Mouse (Mus musculus) midbrain, embryonic 16.5 days (tissue): Measurements from ENCODE around the gene Dhx8. TPM values are rescaled to one million over a fixed set of nuclear protein-coding genes. Genes with fewer than 3 reads are reported as not detected.

ENCODE experiments used
- polyA plus RNA-seq: library from polyadenylated mRNA; unstranded; fragments of >200 nt; fragmentation: Nextera tagmentation; extraction: Ambion mirVana; gene quantifications from 2 replicates; pipeline ENCODE4 v1.2.1, GENCODE M21; 2015

The Dhx8 gene
- polyA plus RNA-seq, 1 experiment from 2014 or later, result 34.3 TPM

Other genes with a start within 250 kb of the Dhx8 start
- gene Brca1, start 181.0 kb upstream of the Dhx8 start, polyA plus RNA-seq, result 1.9 TPM in 2 replicates
- 98.4 and 108 TPM in 2 replicates for gene Nbr1, start 180.8 kb upstream of the Dhx8 start, polyA plus RNA-seq
- 2.2 and 3.2 TPM in 2 replicates for gene Tmem106a, start 150.7 kb upstream of the Dhx8 start, polyA plus RNA-seq
- not detected in 2 replicates for gene Gm11634, start 133.7 kb upstream of the Dhx8 start, polyA plus RNA-seq
- gene Rdm1, start 105.7 kb upstream of the Dhx8 start, polyA plus RNA-seq, result 10.6 and 10.7 TPM in 2 replicates
- gene Arl4d, start 67.4 kb upstream of the Dhx8 start, polyA plus RNA-seq, result 6.2 and 6.8 TPM in 2 replicates
- gene Etv4, start 52.5 kb downstream of the Dhx8 start, polyA plus RNA-seq, result 7.5 and 9.8 TPM in 2 replicates
- 0.80 and 0.89 TPM in 2 replicates for gene Meox1, start 161.5 kb downstream of the Dhx8 start, polyA plus RNA-seq
- 0.10 TPM in 1 of 2 replicates, not detected in the other for gene Sost, start 234.1 kb downstream of the Dhx8 start, polyA plus RNA-seq